Mouse (Mus musculus) intestine, embryonic 16.5 days (tissue): ENCODE results near the gene Zfp931. TPM values are rescaled to one million over a fixed set of nuclear protein-coding genes. Genes with fewer than 3 reads are reported as not detected.
A peak's percentile ranks its signal among the peaks of the same experiment; 100 is the strongest.
"Not testable (repeated sequence)": the region's sequence is repeated elsewhere in the genome, so short reads cannot be mapped to it uniquely, and the experiment has no call there.

Experiments used
- ATAC-seq: fragments of 200-750 bp; cut with Nextera tagmentation; 2 replicates; pipeline ENCODE4 v1.8.0; 2017; ENCODE audit warnings: moderate TSS enrichment, moderate library complexity
- H3K27ac ChIP-seq: fragments of 300-500 bp; sonication (generic); 2 replicates; pipeline ENCODE4 v1.5.1; 2014; ENCODE audit warnings: mild to moderate bottlenecking, low read length
- H3K27me3 ChIP-seq: fragments of 300-500 bp; sonication (generic); replicated peaks from 2 replicates; pipeline ENCODE4 v1.6.1; 2014; ENCODE audit warnings: low read length, control low read depth, mixed read lengths; ENCODE audit not compliant: control insufficient read depth, insufficient read depth
- H3K36me3 ChIP-seq: fragments of 300-500 bp; sonication (generic); 2 replicates; pipeline ENCODE4 v1.6.1; 2014; ENCODE audit warnings: low read length, control low read depth; ENCODE audit not compliant: control insufficient read depth, insufficient read depth
- H3K4me1 ChIP-seq: fragments of 300-500 bp; sonication (generic); 2 replicates; pipeline ENCODE4 v1.6.1; 2014; ENCODE audit warnings: low read length, control low read depth, mixed read lengths; ENCODE audit not compliant: control insufficient read depth, insufficient read depth
- H3K4me2 ChIP-seq: fragments of 300-500 bp; sonication (generic); 2 replicates; pipeline ENCODE4 v1.6.1; 2014; ENCODE audit warnings: low read depth, low read length, control low read depth
- H3K4me3 ChIP-seq: fragments of 300-500 bp; sonication (generic); 2 replicates; pipeline ENCODE4 v1.5.1; 2014; ENCODE audit warnings: mild to moderate bottlenecking, low read length
- H3K9ac ChIP-seq: fragments of 300-500 bp; sonication (generic); 2 replicates; pipeline ENCODE4 v1.6.1; 2014; ENCODE audit warnings: low read depth, low read length
- H3K9me3 ChIP-seq: fragments of 300-500 bp; sonication (generic); 2 replicates; pipeline ENCODE4 v1.6.1; 2016; ENCODE audit warnings: low read length, control low read depth; ENCODE audit not compliant: control insufficient read depth
- WGBS: fragments of 180-500 bp; shearing (Covaris S2); extraction: QIAGEN DNeasy Blood & Tissue Kit; methylation state at CpG from one replicate; pipeline ENCODE4 v1.1.7; 2014; 5-methylcytosine and 5-hydroxymethylcytosine counted together
- polyA plus RNA-seq: library from polyadenylated mRNA; unstranded; fragments of >200 nt; fragmentation: Nextera tagmentation; extraction: Ambion mirVana; gene quantifications from 2 replicates; pipeline ENCODE4 v1.2.1, GENCODE M21; 2015

Gene Zfp931
- polyA plus RNA-seq = 15.1 and 16.2 TPM in 2 replicates

- WGBS = 0% methylated on average over 2 of the region's 14 CpGs
- not testable (repeated sequence) for H3K27me3 ChIP-seq, H3K9me3 ChIP-seq, H3K27ac ChIP-seq, H3K4me1 ChIP-seq, ATAC-seq, H3K36me3 ChIP-seq
- H3K4me2 ChIP-seq = peak within 1 kb of the TSS; percentile 38; the same call in 1 of the 2 replicates
- peak within 1 kb of the TSS; percentile 56 for H3K9ac ChIP-seq
- peak within 1 kb of the TSS; percentile 46 for H3K4me3 ChIP-seq
These were observed at the start of gene Zfp931 for GRCm38 (mm10) chr2:178078166-178078717. TSS of gene Zfp931 (minus strand) at chr2:178078476.

- H3K27ac ChIP-seq = no peak overlapping the region
- H3K4me3 ChIP-seq = no peak overlapping the region
- no peak for ATAC-seq
- no peak overlapping the region for H3K9ac ChIP-seq
- H3K4me2 ChIP-seq = no peak overlapping the region
- WGBS = 93% methylated on average over 7 of the region's 7 CpGs
- H3K27me3 ChIP-seq = no peaks in the 10 kb centered on the region
- H3K9me3 ChIP-seq = no peaks in the 10 kb centered on the region
- no peaks in the 10 kb centered on the region for H3K36me3 ChIP-seq
- no peaks in the 10 kb centered on the region for H3K4me1 ChIP-seq
These were observed 48.0 kb upstream of the Zfp931 start for GRCm38 (mm10) chr2:178126041-178126820.

- WGBS = 82% methylated on average over 8 of the region's 8 CpGs
- H3K9me3 ChIP-seq = no peaks in the 10 kb centered on the region
- no peaks in the 10 kb centered on the region for H3K36me3 ChIP-seq
- H3K27me3 ChIP-seq = no peaks in the 10 kb centered on the region
- ATAC-seq = no peak
- no peak overlapping the region for H3K9ac ChIP-seq
- no peak overlapping the region for H3K4me2 ChIP-seq
- no peaks in the 10 kb centered on the region for H3K4me1 ChIP-seq
- H3K4me3 ChIP-seq = no peak overlapping the region
- H3K27ac ChIP-seq = no peak overlapping the region
These were observed 47.2 kb upstream of the Zfp931 start for GRCm38 (mm10) chr2:178125427-178125826.

- ATAC-seq = no peak
- peaks cover 11% of the 10 kb centered on the region for H3K27me3 ChIP-seq
These were observed 45.2 kb upstream of the Zfp931 start for GRCm38 (mm10) chr2:178123466-178123865.

GRCm38 (mm10) chr2:178121946-178122665, 43.8 kb upstream of the Zfp931 start:
- H3K27ac ChIP-seq = no peak overlapping the region
- peaks cover 2% of the 10 kb centered on the region; the same call in 1 of the 2 replicates for H3K4me1 ChIP-seq
- no peaks in the 10 kb centered on the region for H3K36me3 ChIP-seq
- peaks cover 16% of the 10 kb centered on the region for H3K27me3 ChIP-seq
- no peak overlapping the region for H3K4me3 ChIP-seq
- no peak overlapping the region for H3K4me2 ChIP-seq
- no peak for ATAC-seq
- no peak overlapping the region for H3K9ac ChIP-seq
- WGBS = 42% methylated on average over 4 of the region's 4 CpGs
- H3K9me3 ChIP-seq = no peaks in the 10 kb centered on the region

More at GRCm38 (mm10) chr2:178123466-178123865, 45.2 kb upstream of the Zfp931 start:
- peaks cover 2% of the 10 kb centered on the region; the same call in 1 of the 2 replicates for H3K4me1 ChIP-seq
- H3K9ac ChIP-seq = no peak overlapping the region
- 74% methylated on average over 15 of the region's 15 CpGs for WGBS
- H3K4me2 ChIP-seq = no peak overlapping the region
- no peaks in the 10 kb centered on the region for H3K9me3 ChIP-seq
- no peak overlapping the region for H3K4me3 ChIP-seq
- H3K27ac ChIP-seq = no peak overlapping the region
- no peaks in the 10 kb centered on the region for H3K36me3 ChIP-seq

- no peak overlapping the region for H3K9ac ChIP-seq
- H3K4me2 ChIP-seq = no peak overlapping the region
- no peaks in the 10 kb centered on the region for H3K36me3 ChIP-seq
- H3K27me3 ChIP-seq = peaks cover 16% of the 10 kb centered on the region
- no peak for ATAC-seq
- H3K27ac ChIP-seq = no peak overlapping the region
- 42% methylated on average over 2 of the region's 2 CpGs for WGBS
- peaks cover 2% of the 10 kb centered on the region; the same call in 1 of the 2 replicates for H3K4me1 ChIP-seq
- H3K4me3 ChIP-seq = no peak overlapping the region
- no peaks in the 10 kb centered on the region for H3K9me3 ChIP-seq
These were observed 43.1 kb upstream of the Zfp931 start for GRCm38 (mm10) chr2:178121375-178121688.

GRCm38 (mm10) chr2:178120651-178121374, 42.5 kb upstream of the Zfp931 start:
- Histone ChIP-seq H3K9me3 (no peaks in the 10 kb centered on the region), H3K36me3 (no peaks in the 10 kb centered on the region), H3K9ac (no peak overlapping the region), H3K27me3 (peaks cover 16% of the 10 kb centered on the region), H3K27ac (no peak overlapping the region), H3K4me3 (no peak overlapping the region), H3K4me2 (no peak overlapping the region), H3K4me1 (peaks cover 2% of the 10 kb centered on the region; the same call in 1 of the 2 replicates)
- 90% methylated on average over 8 of the region's 8 CpGs for WGBS
- no peak for ATAC-seq

- no peak for ATAC-seq
- Histone ChIP-seq H3K27me3 (peaks cover 16% of the 10 kb centered on the region), H3K36me3 (no peaks in the 10 kb centered on the region), H3K4me3 (no peak overlapping the region), H3K9me3 (no peaks in the 10 kb centered on the region), H3K4me2 (no peak overlapping the region), H3K9ac (no peak overlapping the region), H3K27ac (no peak overlapping the region), H3K4me1 (peaks cover 2% of the 10 kb centered on the region; the same call in 1 of the 2 replicates)
These were observed 42.0 kb upstream of the Zfp931 start for GRCm38 (mm10) chr2:178120356-178120645.
